21 mouse cellular contexts compared by ENCODE assay signal in the genomic region with DNA sequence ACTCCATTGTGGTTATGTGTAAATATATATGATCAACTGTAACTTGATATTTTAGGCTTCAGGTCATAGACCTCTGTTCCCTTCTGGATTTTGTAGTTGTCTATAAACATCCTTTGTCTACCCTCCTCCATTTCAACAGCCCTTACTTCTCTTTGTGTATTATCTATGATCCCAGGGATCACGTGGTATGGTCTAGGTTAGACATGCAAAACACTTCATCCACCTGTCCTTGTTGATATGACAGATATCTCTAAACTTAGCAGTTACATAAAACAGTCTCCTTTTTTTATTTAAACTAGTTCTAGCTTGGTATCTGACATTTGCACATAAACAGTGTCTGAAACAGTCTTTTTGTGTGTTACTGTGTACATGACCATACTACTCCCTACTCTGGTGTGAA.
A peak's percentile ranks its signal among the peaks of the same experiment; 100 is the strongest.
DNase-seq lines count a peak whose midpoint lies in the region; ATAC-seq and TF ChIP-seq lines count a peak whose summit lies in the region.
"Had no signal": no experiment of that assay in that cellular context is flagged by ENCODE, and none has a peak within 500 bp of the region (broad histone marks: within the 10 kb centered on the region; RNA-seq: fewer than 3 reads in every experiment).

No protein-coding gene starts in this region.

- TF ChIP-seq RAD21 in MEL (IDR thresholded peaks at IDR 0.05; ENCODE audit: low read depth, low read length) = no peak

- no peaks in the 10 kb centered on the region for H3K79me2 ChIP-seq in MEL (ENCODE audit: control insufficient read depth, insufficient read depth, low read length, poor library complexity)

- no peak for TF ChIP-seq CTCF in MEL (IDR thresholded peaks at IDR 0.05 in 2 of 3, conservative IDR thresholded peaks at IDR 0.05 in 1 of 3; ENCODE audit: control insufficient read depth in 1 of 3, insufficient read depth in 1 of 3, low read depth in 2 of 3, low read length in 3 of 3, poor library complexity in 1 of 3, severe bottlenecking in 1 of 3)

- no peaks in the 10 kb centered on the region for H3K27me3 ChIP-seq in midbrain, embryonic 11.5 days (ENCODE audit: control insufficient read depth, insufficient read depth, low read length)
- H3K27me3 ChIP-seq in midbrain, embryonic 10.5 days (ENCODE audit: low read depth, poor library complexity, severe bottlenecking) = no peaks in the 10 kb centered on the region; the same call in 1 of the 2 replicates
- H3K27me3 ChIP-seq in MEL (ENCODE audit: control insufficient read depth in 1 of 2, insufficient read depth in 2 of 2, low read length in 2 of 2) = no peaks in the 10 kb centered on the region
- no peaks in the 10 kb centered on the region for H3K27me3 ChIP-seq in kidney, embryonic 14.5 days (ENCODE audit: control insufficient read depth, insufficient read depth, low read length)
- H3K27me3 ChIP-seq: CH12.LX, Patski had no signal

- DNase-seq in midbrain, embryonic 11.5 days (ENCODE audit: low spot score, missing footprints) = peak; percentile 56
- DNase-seq in midbrain, embryonic 10.5 days (ENCODE audit: low spot score) = no peak
- peak; percentile 12 for DNase-seq in MEL (ENCODE audit: low read depth, low spot score)
- DNase-seq in layer of hippocampus, postnatal 10 days (ENCODE audit: low spot score in 2 of 2) = no peak
- no peak for DNase-seq in embryo, embryonic 9.5 days (ENCODE audit: extremely low spot score)
- DNase-seq: adrenal gland, adult 2 months; adrenal gland, adult 8-10 months; adrenal gland, postnatal 10 days; adrenal gland, postnatal 14 days; adrenal gland, postnatal 25 days; adrenal gland, postnatal 36 days; B cell, adult 2 months; cerebellum, adult 11 months had no signal

- H3K9ac ChIP-seq in midbrain, embryonic 11.5 days (ENCODE audit: low read length) = no peak overlapping the region
- H3K9ac ChIP-seq in MEL (ENCODE audit: control insufficient read depth, low read depth, low read length, poor library complexity, severe bottlenecking) = no peak overlapping the region
- H3K9ac ChIP-seq in kidney, embryonic 14.5 days (ENCODE audit: low read depth, low read length) = no peak overlapping the region

- TF ChIP-seq EP300 in MEL (IDR thresholded peaks at IDR 0.05; ENCODE audit: low read depth in 1 of 2, low read length in 2 of 2) = peak in 1 of 2 experiments; percentile 53; a peak in 1 of 4 replicates

- H3K4me3 ChIP-seq in midbrain, embryonic 11.5 days (ENCODE audit: low read depth, low read length) = no peak overlapping the region
- H3K4me3 ChIP-seq in midbrain, embryonic 10.5 days = no peak overlapping the region
- H3K4me3 ChIP-seq in MEL (ENCODE audit: control insufficient read depth in 1 of 2, insufficient read depth in 1 of 2, low read depth in 2 of 2, low read length in 2 of 2) = no peak overlapping the region
- H3K4me3 ChIP-seq in kidney, embryonic 14.5 days (ENCODE audit: low read length) = no peak overlapping the region

- H3K4me2 ChIP-seq in midbrain, embryonic 11.5 days = no peak overlapping the region
- H3K4me2 ChIP-seq in kidney, embryonic 14.5 days (replicated peaks; ENCODE audit: low read depth, low read length) = no peak overlapping the region

- H3K36me3 ChIP-seq in midbrain, embryonic 11.5 days (ENCODE audit: control insufficient read depth, insufficient read depth, low read length) = no peaks in the 10 kb centered on the region
- H3K36me3 ChIP-seq in midbrain, embryonic 10.5 days = no peaks in the 10 kb centered on the region
- H3K36me3 ChIP-seq in MEL (ENCODE audit: control insufficient read depth in 1 of 2, insufficient read depth in 2 of 2, low read length in 2 of 2) = no peaks in the 10 kb centered on the region
- H3K36me3 ChIP-seq in kidney, embryonic 14.5 days (ENCODE audit: control insufficient read depth, insufficient read depth, low read length) = no peaks in the 10 kb centered on the region
- H3K36me3 ChIP-seq: G1E had no signal

- no peak overlapping the region for H3K27ac ChIP-seq in midbrain, embryonic 11.5 days (ENCODE audit: low read depth, low read length)
- H3K27ac ChIP-seq in midbrain, embryonic 10.5 days (replicated peaks) = no peak overlapping the region
- H3K27ac ChIP-seq in MEL (ENCODE audit: control insufficient read depth, low read depth, low read length) = no peak overlapping the region
- H3K27ac ChIP-seq in kidney, embryonic 14.5 days (ENCODE audit: low read depth, low read length) = no peak overlapping the region

- no peak for ATAC-seq in midbrain, embryonic 11.5 days (ENCODE audit: low FRiP score)
- peak; percentile 34; the same call in 1 of the 2 replicates for ATAC-seq in megakaryocyte progenitor cell, adult 5-6 weeks (replicated peaks; ENCODE audit: poor library complexity)
- ATAC-seq in megakaryocyte-erythroid progenitor cell, adult 5-6 weeks (replicated peaks; ENCODE audit: low FRiP score, low TSS enrichment, poor library complexity, severe bottlenecking) = 0 out of 2 replicates have a peak, but pooled peaks have one; percentile 46
- ATAC-seq in kidney, embryonic 14.5 days (ENCODE audit: low FRiP score, low TSS enrichment) = no peak
- ATAC-seq: activated CD4-positive, CD25-positive, alpha-beta regulatory T cell, adult 4 months; CD4-positive, CD25-positive, alpha-beta regulatory T cell, adult 4 months; Patski had no signal

- H3K9me3 ChIP-seq in midbrain, embryonic 11.5 days (ENCODE audit: control insufficient read depth, low read length) = no peaks in the 10 kb centered on the region
- no peaks in the 10 kb centered on the region for H3K9me3 ChIP-seq in midbrain, embryonic 10.5 days (replicated peaks)
- H3K9me3 ChIP-seq in MEL (replicated peaks; ENCODE audit: insufficient read depth, low read length) = no peaks in the 10 kb centered on the region
- H3K9me3 ChIP-seq in kidney, embryonic 14.5 days (ENCODE audit: control insufficient read depth, low read length) = no peaks in the 10 kb centered on the region
- H3K9me3 ChIP-seq: G1E had no signal

- peaks cover 12% of the 10 kb centered on the region for H3K4me1 ChIP-seq in midbrain, embryonic 11.5 days (ENCODE audit: control insufficient read depth, insufficient read depth, low read length)
- H3K4me1 ChIP-seq in midbrain, embryonic 10.5 days = peaks cover 42% of the 10 kb centered on the region
- H3K4me1 ChIP-seq in MEL (ENCODE audit: control insufficient read depth in 1 of 2, insufficient read depth in 2 of 2, low read length in 2 of 2) = no peaks in the 10 kb centered on the region
- no peaks in the 10 kb centered on the region for H3K4me1 ChIP-seq in kidney, embryonic 14.5 days (ENCODE audit: control insufficient read depth, insufficient read depth, low read length)

- TF ChIP-seq POLR2A in MEL (IDR thresholded peaks at IDR 0.05; ENCODE audit: control insufficient read depth in 1 of 2, insufficient read depth in 1 of 2, low read depth in 1 of 2, low read length in 2 of 2, poor library complexity in 1 of 2) = no peak

- 91% methylated on average over 1 of the region's 1 CpGs for WGBS in midbrain, embryonic 11.5 days
- WGBS in midbrain, embryonic 10.5 days = 96% methylated on average over 1 of the region's 1 CpGs
- WGBS in kidney, embryonic 14.5 days = 88% methylated on average over 1 of the region's 1 CpGs

TF ChIP-seq in MEL, 35 proteins besides CTCF, POLR2A, EP300 and RAD21:
- TF ChIP-seq UBTF (IDR thresholded peaks at IDR 0.05; ENCODE audit: borderline replicate concordance, insufficient read depth, low read depth, low read length) (no peak), USF2 (IDR thresholded peaks at IDR 0.05; ENCODE audit: borderline replicate concordance in 1 of 2, insufficient read depth in 1 of 2, low read depth in 1 of 2, low read length in 2 of 2) (0 out of 4 replicates have a peak, but pooled peaks of 1 of the 2 experiments have one; percentile 31), TAL1 (IDR thresholded peaks at IDR 0.05; ENCODE audit: low read length) (no peak), USF1 (IDR thresholded peaks at IDR 0.05; ENCODE audit: low read depth, low read length) (peak; percentile 86), ETS1 (IDR thresholded peaks at IDR 0.05; ENCODE audit: low read depth, low read length) (0 out of 2 replicates have a peak, but pooled peaks have one; percentile 8), KAT2A (conservative IDR thresholded peaks at IDR 0.05; ENCODE audit: low read depth, low read length) (no peak), CHD2 (IDR thresholded peaks at IDR 0.05; ENCODE audit: low read length) (no peak), ELF1 (IDR thresholded peaks at IDR 0.05; ENCODE audit: low read depth, low read length) (no peak), MYB (IDR thresholded peaks at IDR 0.05; ENCODE audit: low read depth, low read length) (no peak), GATA1 (IDR thresholded peaks at IDR 0.05; ENCODE audit: low read depth, low read length) (0 out of 2 replicates have a peak, but pooled peaks have one; percentile 13), MEF2A (IDR thresholded peaks at IDR 0.05; ENCODE audit: extremely low read depth, insufficient replicate concordance, low read depth, low read length, poor library complexity, severe bottlenecking) (no peak), TCF12 (IDR thresholded peaks at IDR 0.05; ENCODE audit: low read depth, low read length) (peak; percentile 57; the same call in 1 of the 2 replicates), HCFC1 (IDR thresholded peaks at IDR 0.05; ENCODE audit: low read depth, low read length) (no peak)

Comparison
In these comparisons a context has a peak if more than half of its experiments do, and no peak if none do; other contexts are left out.
1. DNase-seq: peak in midbrain, embryonic 11.5 days (single experiment) and MEL (single experiment); none in midbrain, embryonic 10.5 days (single experiment), layer of hippocampus, postnatal 10 days (0 of 2) and embryo, embryonic 9.5 days (single experiment).
2. ATAC-seq: peak in megakaryocyte progenitor cell, adult 5-6 weeks (single experiment) and megakaryocyte-erythroid progenitor cell, adult 5-6 weeks (single experiment); none in midbrain, embryonic 11.5 days (single experiment) and kidney, embryonic 14.5 days (single experiment).